Mouse (Mus musculus): ENCODE results near the gene Bicd2. TPM values are rescaled to one million over a fixed set of nuclear protein-coding genes. Genes with fewer than 3 reads are reported as not detected.

Bicd2 gene
- polyA plus RNA-seq, 1 experiment = 42.3 TPM

GRCm38 (mm10) chr13:49309501-49309900 lies 31.9 kb upstream of the Bicd2 start:
- no peak for TF ChIP-seq CTCF (IDR thresholded peaks at IDR 0.05; ENCODE audit: borderline replicate concordance, extremely low read depth, insufficient read depth, insufficient read length)
- no peak for TF ChIP-seq POLR2A (IDR thresholded peaks at IDR 0.05; ENCODE audit: borderline replicate concordance, extremely low read depth, insufficient read depth, insufficient read length, poor library complexity, severe bottlenecking)
- DNase-seq (ENCODE audit: low read depth) = no peak

GRCm38 (mm10) chr13:49311642-49312041 lies 29.7 kb upstream of the Bicd2 start:
- no peak for DNase-seq (ENCODE audit: low read depth)
- TF ChIP-seq CTCF (IDR thresholded peaks at IDR 0.05; ENCODE audit: borderline replicate concordance, extremely low read depth, insufficient read depth, insufficient read length) (no peak), POLR2A (IDR thresholded peaks at IDR 0.05; ENCODE audit: borderline replicate concordance, extremely low read depth, insufficient read depth, insufficient read length, poor library complexity, severe bottlenecking) (no peak)

GRCm38 (mm10) chr13:49316386-49317162 lies 24.8 kb upstream of the Bicd2 start:
- DNase-seq (ENCODE audit: low read depth) = peak; percentile 88
- TF ChIP-seq CTCF (IDR thresholded peaks at IDR 0.05; ENCODE audit: borderline replicate concordance, extremely low read depth, insufficient read depth, insufficient read length) (no peak), POLR2A (IDR thresholded peaks at IDR 0.05; ENCODE audit: borderline replicate concordance, extremely low read depth, insufficient read depth, insufficient read length, poor library complexity, severe bottlenecking) (no peak)

- TF ChIP-seq CTCF (IDR thresholded peaks at IDR 0.05; ENCODE audit: borderline replicate concordance, extremely low read depth, insufficient read depth, insufficient read length) = no peak
- no peak for TF ChIP-seq POLR2A (IDR thresholded peaks at IDR 0.05; ENCODE audit: borderline replicate concordance, extremely low read depth, insufficient read depth, insufficient read length, poor library complexity, severe bottlenecking)
- DNase-seq (ENCODE audit: low read depth) = no peak
Measured at GRCm38 (mm10) chr13:49317508-49317907, 23.9 kb upstream of the Bicd2 start.

- TF ChIP-seq CTCF (IDR thresholded peaks at IDR 0.05; ENCODE audit: borderline replicate concordance, extremely low read depth, insufficient read depth, insufficient read length) = no peak
- DNase-seq (ENCODE audit: low read depth) = no peak
Measured at GRCm38 (mm10) chr13:49317914-49318313, 23.5 kb upstream of the Bicd2 start.

GRCm38 (mm10) chr13:49320040-49320439 lies 21.3 kb upstream of the Bicd2 start, which contains the start of gene Fgd3:
Fgd3 (minus strand) TSS chr13:49320311.
- peak; percentile 96 for DNase-seq (ENCODE audit: low read depth)
- TF ChIP-seq POLR2A (IDR thresholded peaks at IDR 0.05; ENCODE audit: borderline replicate concordance, extremely low read depth, insufficient read depth, insufficient read length, poor library complexity, severe bottlenecking) = no peak
- no peak for TF ChIP-seq CTCF (IDR thresholded peaks at IDR 0.05; ENCODE audit: borderline replicate concordance, extremely low read depth, insufficient read depth, insufficient read length)

GRCm38 (mm10) chr13:49320514-49320913 lies 20.9 kb upstream of the Bicd2 start:
- TF ChIP-seq POLR2A (IDR thresholded peaks at IDR 0.05; ENCODE audit: borderline replicate concordance, extremely low read depth, insufficient read depth, insufficient read length, poor library complexity, severe bottlenecking) (no peak), CTCF (IDR thresholded peaks at IDR 0.05; ENCODE audit: borderline replicate concordance, extremely low read depth, insufficient read depth, insufficient read length) (no peak)
- no peak for DNase-seq (ENCODE audit: low read depth)

GRCm38 (mm10) chr13:49321452-49321851 lies 19.9 kb upstream of the Bicd2 start:
- no peak for DNase-seq (ENCODE audit: low read depth)
- TF ChIP-seq POLR2A (IDR thresholded peaks at IDR 0.05; ENCODE audit: borderline replicate concordance, extremely low read depth, insufficient read depth, insufficient read length, poor library complexity, severe bottlenecking) (no peak), CTCF (IDR thresholded peaks at IDR 0.05; ENCODE audit: borderline replicate concordance, extremely low read depth, insufficient read depth, insufficient read length) (no peak)

GRCm38 (mm10) chr13:49322169-49322568 lies 19.2 kb upstream of the Bicd2 start:
- TF ChIP-seq POLR2A (IDR thresholded peaks at IDR 0.05; ENCODE audit: borderline replicate concordance, extremely low read depth, insufficient read depth, insufficient read length, poor library complexity, severe bottlenecking) (no peak), CTCF (IDR thresholded peaks at IDR 0.05; ENCODE audit: borderline replicate concordance, extremely low read depth, insufficient read depth, insufficient read length) (no peak)

GRCm38 (mm10) chr13:49322739-49323138 lies 18.6 kb upstream of the Bicd2 start:
- DNase-seq (ENCODE audit: low read depth) = no peak
- TF ChIP-seq CTCF (IDR thresholded peaks at IDR 0.05; ENCODE audit: borderline replicate concordance, extremely low read depth, insufficient read depth, insufficient read length) (no peak), POLR2A (IDR thresholded peaks at IDR 0.05; ENCODE audit: borderline replicate concordance, extremely low read depth, insufficient read depth, insufficient read length, poor library complexity, severe bottlenecking) (no peak)

More at GRCm38 (mm10) chr13:49322169-49322568, 19.2 kb upstream of the Bicd2 start:
- DNase-seq (ENCODE audit: low read depth) = no peak

GRCm38 (mm10) chr13:49324871-49325270 lies 16.5 kb upstream of the Bicd2 start:
- no peak for DNase-seq (ENCODE audit: low read depth)
- TF ChIP-seq CTCF (IDR thresholded peaks at IDR 0.05; ENCODE audit: borderline replicate concordance, extremely low read depth, insufficient read depth, insufficient read length) = no peak
- TF ChIP-seq POLR2A (IDR thresholded peaks at IDR 0.05; ENCODE audit: borderline replicate concordance, extremely low read depth, insufficient read depth, insufficient read length, poor library complexity, severe bottlenecking) = no peak

Data from brain, embryonic 14.5 days (tissue).